Mouse (Mus musculus) cerebral cortex, adult 2 months (tissue): ENCODE measurements around the gene Eln.

ENCODE experiments used
- WGBS: fragments of 180-500 bp; shearing (Covaris S2); methylation state at CpG from one replicate; pipeline ENCODE4 v1.1.7; 2018; 5-methylcytosine and 5-hydroxymethylcytosine counted together

Eln gene

GRCm38 (mm10) chr5:134680238-134680637, 66.9 kb downstream of the Eln start:
- 71% methylated on average over 12 of the region's 12 CpGs for WGBS

- 78% methylated on average over 8 of the region's 8 CpGs for WGBS
Observed at GRCm38 (mm10) chr5:134678827-134679546, 68.1 kb downstream of the Eln start.

DNA sequence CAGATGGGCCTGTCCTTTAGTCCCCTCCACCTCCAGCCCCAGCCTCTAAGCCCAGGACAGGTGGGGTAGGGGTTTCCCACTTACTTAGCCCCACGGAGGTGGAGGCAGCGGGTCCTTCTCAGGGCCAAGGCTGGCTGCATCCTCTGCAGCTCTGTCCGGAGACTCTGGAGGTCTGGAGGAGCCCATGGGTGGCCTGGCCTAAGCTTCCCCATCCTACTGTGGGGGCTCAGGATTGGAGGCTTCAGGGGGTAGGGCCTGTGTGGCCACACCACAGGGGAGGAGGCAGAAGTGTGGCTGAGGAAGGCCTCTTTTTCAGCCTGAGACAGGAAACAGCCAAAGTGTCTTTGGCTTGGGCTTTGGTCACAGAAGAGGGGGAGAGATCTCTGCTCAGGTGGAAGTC, 69.1 kb downstream of the Eln start:
- 80% methylated on average over 3 of the region's 3 CpGs for WGBS

DNA sequence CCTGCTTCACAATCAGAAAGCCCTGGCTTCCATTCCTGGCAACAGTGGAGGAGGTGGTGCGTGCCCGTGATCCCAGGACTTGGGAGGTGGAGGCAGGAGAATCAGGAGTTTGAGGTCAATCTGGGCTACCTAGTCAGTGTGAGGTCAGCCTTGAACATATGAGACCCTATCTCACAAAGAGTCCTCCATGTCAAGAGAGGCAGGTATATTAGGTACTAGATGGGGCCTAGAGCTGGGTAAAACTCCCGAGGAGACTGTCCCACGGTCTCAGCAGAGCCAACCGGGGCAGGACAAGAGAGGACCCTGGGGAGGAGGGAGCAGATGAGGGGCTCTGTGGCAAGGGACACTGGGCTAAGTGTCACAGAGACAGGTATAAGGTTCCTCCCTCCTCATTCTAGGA, 69.6 kb downstream of the Eln start:
- 80% methylated on average over 5 of the region's 5 CpGs for WGBS

GRCm38 (mm10) chr5:134675956-134676759, 71.0 kb downstream of the Eln start:
- 25% methylated on average over 14 of the region's 14 CpGs for WGBS

GRCm38 (mm10) chr5:134674977-134675376, 72.1 kb downstream of the Eln start:
- 81% methylated on average over 5 of the region's 5 CpGs for WGBS

DNA sequence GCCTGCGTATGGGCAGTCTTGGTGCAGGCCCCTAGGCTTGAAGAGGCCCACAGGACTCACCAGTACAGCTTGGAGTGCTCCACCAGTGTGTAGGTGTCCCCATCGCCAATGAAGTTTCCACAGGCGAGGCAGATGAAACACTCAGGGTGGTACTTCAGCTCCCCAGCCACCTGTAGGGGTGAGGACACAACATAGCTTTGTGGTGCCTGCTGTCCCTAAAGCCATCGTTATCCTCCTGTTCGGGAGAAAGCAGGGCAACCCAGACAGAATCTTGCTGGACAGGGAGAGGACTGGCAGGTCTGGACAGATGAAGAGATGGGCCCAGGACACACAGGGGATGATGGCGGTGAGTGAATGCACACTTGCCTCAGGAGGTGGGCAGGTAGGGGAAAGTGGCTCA, 74.5 kb downstream of the Eln start:
- WGBS = 94% methylated on average over 6 of the region's 6 CpGs

DNA sequence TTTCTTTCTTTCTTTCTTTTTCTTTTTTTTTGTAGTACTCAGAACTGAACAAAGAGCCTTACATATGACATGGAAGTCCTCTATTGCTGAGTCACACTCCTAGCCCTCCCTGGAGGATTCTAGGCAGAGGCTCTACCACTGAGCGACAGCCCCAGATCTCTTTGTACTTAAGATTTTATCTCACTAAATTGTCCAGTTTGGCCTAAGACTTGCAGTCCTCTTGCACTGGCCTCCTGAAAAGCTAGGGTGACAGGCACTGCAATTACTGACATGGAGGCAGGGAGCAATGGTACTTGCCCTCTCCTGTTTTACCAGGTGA, 75.0 kb downstream of the Eln start:
- WGBS = 78% methylated on average over 1 of the region's 1 CpGs

DNA sequence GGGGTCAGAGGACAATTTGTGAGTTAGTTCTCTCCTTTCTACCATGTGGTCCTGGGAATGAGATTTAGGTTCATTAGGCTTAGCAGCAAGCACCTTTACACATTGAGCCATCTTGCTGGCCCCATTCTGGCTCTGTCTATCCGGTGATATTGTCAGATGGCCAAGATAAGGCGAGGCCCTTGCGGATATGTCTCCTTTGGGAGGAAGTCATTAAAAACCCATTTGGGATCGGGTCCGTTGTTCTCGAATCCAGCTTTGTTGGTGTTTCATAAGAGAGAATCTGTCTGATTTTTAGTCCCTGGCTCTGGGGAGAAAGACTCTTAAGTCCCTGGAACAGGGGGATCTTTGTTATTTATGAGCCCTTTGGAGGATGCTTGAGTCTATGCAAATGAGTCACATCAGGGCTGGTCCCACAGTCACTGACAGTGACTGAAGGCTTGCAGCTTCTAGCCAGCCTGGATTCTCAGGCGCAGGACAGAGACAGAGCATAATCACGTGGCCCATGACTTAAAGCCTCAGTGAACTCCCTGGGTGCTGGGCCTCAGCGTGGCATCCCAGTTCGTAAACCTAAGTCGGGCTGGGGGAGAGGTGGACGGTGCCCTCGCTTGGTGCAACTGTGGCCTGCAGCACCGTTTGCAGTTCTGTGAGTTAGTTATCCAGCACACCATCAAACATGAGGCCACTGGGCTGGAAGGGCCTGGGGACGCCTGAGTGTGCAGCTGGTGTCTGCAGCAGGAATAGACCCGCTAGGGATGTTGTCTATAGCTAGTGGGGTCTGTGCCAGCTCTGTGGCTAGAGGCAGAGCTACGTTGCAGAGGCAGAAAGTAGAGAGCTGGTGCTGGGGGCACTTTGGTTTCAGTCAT, 75.6 kb downstream of the Eln start:
- 62% methylated on average over 17 of the region's 17 CpGs for WGBS

GRCm38 (mm10) chr5:134669001-134669708, 78.0 kb downstream of the Eln start:
- 88% methylated on average over 20 of the region's 20 CpGs for WGBS

DNA sequence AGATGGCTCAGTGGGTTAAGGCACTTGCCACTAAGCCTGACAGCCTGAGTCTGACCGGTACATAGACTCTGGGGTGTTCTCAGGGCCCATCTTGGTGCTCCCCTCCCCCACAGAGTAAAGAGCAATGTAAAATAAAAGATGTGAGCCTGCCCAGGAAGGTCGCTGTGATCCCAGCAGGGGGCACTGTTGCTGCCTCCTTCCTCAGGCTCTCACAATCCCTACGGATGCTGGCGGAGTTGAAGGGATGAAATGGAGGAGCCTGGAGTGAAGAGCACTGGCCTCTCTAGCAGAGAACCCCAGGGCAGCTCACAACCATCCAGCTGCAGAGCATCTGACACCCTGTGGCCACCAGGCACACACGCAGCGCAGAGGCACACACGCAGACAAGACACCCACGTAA, 78.6 kb downstream of the Eln start:
- WGBS = 52% methylated on average over 8 of the region's 8 CpGs

- WGBS = 79% methylated on average over 4 of the region's 4 CpGs
Observed at GRCm38 (mm10) chr5:134656708-134657107, 90.4 kb downstream of the Eln start.
